Mouse (Mus musculus) spleen, postnatal 14 days (tissue): ENCODE results near the gene Olfr768.
"Not testable (repeated sequence)": the region's sequence is repeated elsewhere in the genome, so short reads cannot be mapped to it uniquely, and the experiment has no call there.

Source experiments
- DNase-seq, 2 experiments: peaks; one replicate each; pipeline ENCODE4 v3.0.0; 2021 to 2022; ENCODE audit warnings: low spot score in 2 of 2

The Olfr768 gene

GRCm38 (mm10) chr10:129099275-129099674 is at the start of gene Olfr768:
Gene Olfr768, minus strand, starts transcription at chr10:129099375.
- DNase-seq, result no peak

- no peak for DNase-seq
Measured at GRCm38 (mm10) chr10:129138898-129139297, 39.7 kb upstream of the Olfr768 start, which contains the start of gene Olfr770. Gene Olfr770, minus strand, starts transcription at chr10:129138998.

- DNase-seq, result no peak
Measured at GRCm38 (mm10) chr10:129117761-129118160, 18.6 kb upstream of the Olfr768 start, which contains the start of gene Olfr769. Gene Olfr769, minus strand, starts transcription at chr10:129117861.

GRCm38 (mm10) chr10:129115146-129115545 is 16.0 kb upstream of the Olfr768 start:
- DNase-seq, result no peak

GRCm38 (mm10) chr10:129101231-129101630 is 2.1 kb upstream of the Olfr768 start:
- no peak for DNase-seq

GRCm38 (mm10) chr10:129082810-129083209 is 16.4 kb downstream of the Olfr768 start, which contains the start of gene Olfr767:
Gene Olfr767, minus strand, starts transcription at chr10:129082910.
- not testable (repeated sequence) for DNase-seq

- DNase-seq, result no peak
Measured at GRCm38 (mm10) chr10:129068877-129069276, 30.3 kb downstream of the Olfr768 start, which contains the start of gene Olfr766-ps1. Gene Olfr766-ps1, minus strand, starts transcription at chr10:129068977.

- DNase-seq, result not testable (repeated sequence)
Measured at GRCm38 (mm10) chr10:129049898-129050297, 49.3 kb downstream of the Olfr768 start, which contains the start of gene Olfr765. Gene Olfr765, minus strand, starts transcription at chr10:129049998.
